Mouse (Mus musculus): ENCODE measurements around the gene 4930579F01Rik.

The 4930579F01Rik gene

GRCm38 (mm10) chr3:138193683-138194302 is at the start of gene 4930579F01Rik:
TSS of gene 4930579F01Rik (minus strand) at chr3:138193825.
- DNase-seq: no peak

GRCm38 (mm10) chr3:138242933-138243332 is 49.3 kb upstream of the 4930579F01Rik start:
- DNase-seq: no peak

GRCm38 (mm10) chr3:138242021-138242726 is 48.5 kb upstream of the 4930579F01Rik start:
- no peak for DNase-seq

GRCm38 (mm10) chr3:138241371-138241770 is 47.7 kb upstream of the 4930579F01Rik start:
- no peak for DNase-seq

GRCm38 (mm10) chr3:138240942-138241341 is 47.3 kb upstream of the 4930579F01Rik start:
- DNase-seq: no peak

GRCm38 (mm10) chr3:138240411-138240810 is 46.8 kb upstream of the 4930579F01Rik start:
- no peak for DNase-seq

GRCm38 (mm10) chr3:138239461-138239860 is 45.8 kb upstream of the 4930579F01Rik start:
- DNase-seq: no peak

- DNase-seq: no peak
These were observed 44.4 kb upstream of the 4930579F01Rik start for GRCm38 (mm10) chr3:138238046-138238445.

GRCm38 (mm10) chr3:138236546-138237163 is 43.0 kb upstream of the 4930579F01Rik start:
- no peak for DNase-seq

- DNase-seq: no peak
These were observed 37.9 kb upstream of the 4930579F01Rik start for GRCm38 (mm10) chr3:138231531-138231930.

- no peak for DNase-seq
These were observed 36.6 kb upstream of the 4930579F01Rik start for GRCm38 (mm10) chr3:138230266-138230665.

GRCm38 (mm10) chr3:138229448-138229847 is 35.8 kb upstream of the 4930579F01Rik start:
- DNase-seq: no peak

- DNase-seq: no peak
These were observed 34.2 kb upstream of the 4930579F01Rik start for GRCm38 (mm10) chr3:138227782-138228181.

- no peak for DNase-seq
These were observed 33.5 kb upstream of the 4930579F01Rik start for GRCm38 (mm10) chr3:138227082-138227481.

- DNase-seq: no peak
These were observed 32.9 kb upstream of the 4930579F01Rik start for GRCm38 (mm10) chr3:138226476-138226875.

GRCm38 (mm10) chr3:138225853-138226252 is 32.2 kb upstream of the 4930579F01Rik start:
- no peak for DNase-seq

- no peak for DNase-seq
These were observed 31.7 kb upstream of the 4930579F01Rik start for GRCm38 (mm10) chr3:138225331-138225730.

GRCm38 (mm10) chr3:138224363-138224954 is 30.8 kb upstream of the 4930579F01Rik start:
- no peak for DNase-seq

- no peak for DNase-seq
These were observed 29.3 kb upstream of the 4930579F01Rik start for GRCm38 (mm10) chr3:138222952-138223351.

GRCm38 (mm10) chr3:138222511-138222910 is 28.9 kb upstream of the 4930579F01Rik start:
- no peak for DNase-seq

GRCm38 (mm10) chr3:138221116-138221515 is 27.5 kb upstream of the 4930579F01Rik start:
- DNase-seq: no peak

- DNase-seq: no peak
These were observed 24.1 kb upstream of the 4930579F01Rik start, which contains the start of gene Adh7 for GRCm38 (mm10) chr3:138217631-138218264. TSS of gene Adh7 (plus strand) at chr3:138217760.

GRCm38 (mm10) chr3:138216091-138216490 is 22.5 kb upstream of the 4930579F01Rik start:
- DNase-seq: no peak

All from thymus, adult 18-20 months (tissue).